Mouse (Mus musculus): Measurements from ENCODE around the gene Upf3a.

DNA sequence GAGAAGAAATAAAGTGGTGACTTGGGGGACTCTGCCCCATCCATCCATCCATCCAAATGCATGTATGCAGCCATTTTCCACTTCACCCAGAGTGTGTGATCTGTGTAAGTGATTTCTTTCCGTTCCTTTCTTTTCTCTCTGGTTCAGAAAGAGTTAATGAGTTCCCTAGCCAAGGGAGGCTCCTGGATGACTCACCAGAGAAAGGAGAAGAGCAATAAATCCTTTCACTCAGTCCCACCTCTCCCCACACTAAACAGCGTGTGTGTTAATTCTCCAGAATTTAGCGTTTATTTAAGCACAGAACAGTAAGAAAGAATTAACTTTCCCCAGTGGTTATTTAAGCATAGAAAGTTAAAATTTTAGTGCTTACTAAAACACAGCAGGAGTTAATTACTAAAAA is 37.8 kb upstream of the Upf3a start:
- no peak for TF ChIP-seq POLR2A (IDR thresholded peaks at IDR 0.05; ENCODE audit: control insufficient read depth in 1 of 2, insufficient read depth in 1 of 2, low read depth in 1 of 2, low read length in 2 of 2, poor library complexity in 1 of 2)
- TF ChIP-seq SIN3A (IDR thresholded peaks at IDR 0.05; ENCODE audit: low read length) = no peak
- TF ChIP-seq CHD2 (IDR thresholded peaks at IDR 0.05; ENCODE audit: low read length) = no peak

All from MEL (cell line).